Mouse (Mus musculus) ovary, adult 18-20 months (tissue): ENCODE measurements around the gene Pdhb.
"Not testable (repeated sequence)": the region's sequence is repeated elsewhere in the genome, so short reads cannot be mapped to it uniquely, and the experiment has no call there.

Experiments used
- DNase-seq: peaks from one replicate; pipeline ENCODE4 v3.0.0; 2022; ENCODE audit warnings: low spot score, mixed read lengths

Pdhb gene

DNA sequence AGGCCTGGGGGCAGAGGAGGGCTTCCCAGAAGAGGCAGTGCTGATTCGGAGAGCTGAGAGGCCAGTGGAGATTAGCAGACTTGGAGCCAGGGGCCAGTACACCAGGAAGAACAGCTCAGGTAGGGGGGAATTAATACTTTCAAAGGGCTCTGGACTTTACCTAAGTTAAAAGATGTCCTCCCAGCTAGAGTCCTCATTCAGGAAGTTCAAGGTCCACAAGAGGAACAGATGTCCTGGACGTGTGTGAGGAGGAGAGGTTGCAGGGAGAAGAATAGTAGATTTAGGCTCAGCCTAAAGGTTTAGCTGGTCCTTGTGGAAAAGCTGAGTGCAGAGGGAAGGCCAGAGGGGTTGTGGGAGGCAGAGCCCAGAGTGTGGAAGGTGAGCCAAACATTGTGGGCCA is 38.6 kb downstream of the Pdhb start:
- no peak for DNase-seq

- no peak for DNase-seq
Observed at GRCm38 (mm10) chr14:8132789-8133188, 40.0 kb downstream of the Pdhb start.

DNA sequence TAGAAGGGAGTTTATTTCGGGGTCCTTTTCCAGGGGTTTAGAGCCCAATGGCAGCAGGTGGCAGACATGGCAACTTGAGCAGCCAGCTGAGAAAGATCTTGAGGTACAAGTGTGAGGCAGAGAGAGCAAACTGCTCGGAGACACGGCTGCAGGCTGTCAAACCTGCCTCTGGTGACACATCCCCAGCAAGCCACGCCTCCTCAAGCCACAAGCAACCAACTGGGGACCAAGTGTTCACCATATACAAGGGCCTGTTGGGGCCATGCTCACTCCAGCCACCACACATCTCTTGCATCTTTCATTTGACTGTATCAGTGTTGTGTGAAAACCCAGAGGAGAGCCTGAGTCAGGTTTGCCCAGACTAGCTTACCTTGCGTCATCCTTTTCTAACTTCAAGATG is 44.9 kb downstream of the Pdhb start:
- no peak for DNase-seq

GRCm38 (mm10) chr14:8124046-8124881 is 48.6 kb downstream of the Pdhb start:
- DNase-seq: no peak

- DNase-seq: not testable (repeated sequence)
Observed at GRCm38 (mm10) chr14:8123611-8124010, 49.2 kb downstream of the Pdhb start.

DNA sequence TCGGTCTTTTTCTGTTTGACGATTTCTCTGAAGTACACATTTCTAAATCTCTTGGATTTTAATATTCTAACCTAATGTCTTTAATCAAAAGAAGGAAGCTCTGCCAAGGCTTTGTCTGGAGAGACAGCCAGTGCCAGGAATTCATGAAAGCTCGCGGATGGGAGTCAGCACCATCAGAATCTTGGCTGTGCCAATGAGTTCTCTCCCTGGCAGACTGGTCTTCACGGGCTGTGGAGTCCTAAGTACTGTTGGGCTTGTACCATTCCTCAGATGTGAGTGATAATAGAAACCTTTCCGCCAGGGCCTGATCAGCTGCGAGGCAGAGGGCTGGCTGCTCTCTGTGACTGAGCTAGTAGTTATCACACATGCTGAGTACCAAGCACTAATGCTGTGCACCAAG is 49.7 kb downstream of the Pdhb start:
- DNase-seq: no peak

DNA sequence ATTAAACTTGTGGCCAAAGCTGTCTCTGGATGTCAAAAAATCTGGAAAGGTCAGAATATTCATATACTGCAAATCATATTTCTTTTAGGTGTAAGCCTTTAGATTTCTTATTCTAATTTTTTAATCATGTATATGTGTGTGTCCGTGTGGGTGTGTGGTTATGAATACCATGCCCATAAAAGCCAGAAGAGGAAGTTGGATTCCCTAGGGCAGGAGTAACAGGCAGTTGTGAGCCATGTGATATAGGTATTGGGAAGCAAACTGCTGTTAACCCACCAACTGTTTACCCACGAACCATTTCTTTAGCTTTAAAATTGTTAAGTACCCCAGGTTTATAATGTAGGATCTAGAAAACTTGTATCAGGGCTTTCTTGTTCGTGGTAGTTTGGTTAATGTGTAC is 52.9 kb downstream of the Pdhb start:
- DNase-seq: no peak

GRCm38 (mm10) chr14:8119454-8119853 is 53.4 kb downstream of the Pdhb start:
- DNase-seq: no peak

DNA sequence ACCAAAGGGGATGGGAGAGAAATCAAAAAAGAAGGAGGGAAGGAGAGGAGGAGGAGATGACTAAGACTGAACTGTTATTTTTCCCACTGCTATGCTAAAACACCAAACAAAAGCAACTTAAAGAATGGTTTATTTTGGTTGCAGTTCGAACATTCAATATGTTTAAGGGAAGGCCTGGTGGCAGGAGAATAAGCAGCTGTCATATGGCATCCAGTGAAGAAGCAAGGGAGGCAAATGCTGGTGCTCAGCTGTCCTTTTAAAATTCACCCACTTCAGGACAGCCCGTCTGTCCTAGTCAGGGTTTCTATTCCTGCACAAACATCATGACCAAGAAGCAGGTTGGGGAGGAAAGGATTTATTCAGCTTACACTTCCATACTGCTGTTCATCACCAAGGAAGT is 55.5 kb downstream of the Pdhb start:
- no peak for DNase-seq
